Mouse (Mus musculus) CH12F3 (cell line): ENCODE results near the gene Olfr1451.
"Not testable (repeated sequence)": the region's sequence is repeated elsewhere in the genome, so short reads cannot be mapped to it uniquely, and the experiment has no call there.

Source experiments
- in situ Hi-C: fragments of 300-500 bp; cut with MboI; formaldehyde crosslinking; loops from 2 replicates; pipeline ENCODE4 v1.14.3; 2020; ENCODE audit warnings: low sequenced_read_pairs

Gene Olfr1451

DNA sequence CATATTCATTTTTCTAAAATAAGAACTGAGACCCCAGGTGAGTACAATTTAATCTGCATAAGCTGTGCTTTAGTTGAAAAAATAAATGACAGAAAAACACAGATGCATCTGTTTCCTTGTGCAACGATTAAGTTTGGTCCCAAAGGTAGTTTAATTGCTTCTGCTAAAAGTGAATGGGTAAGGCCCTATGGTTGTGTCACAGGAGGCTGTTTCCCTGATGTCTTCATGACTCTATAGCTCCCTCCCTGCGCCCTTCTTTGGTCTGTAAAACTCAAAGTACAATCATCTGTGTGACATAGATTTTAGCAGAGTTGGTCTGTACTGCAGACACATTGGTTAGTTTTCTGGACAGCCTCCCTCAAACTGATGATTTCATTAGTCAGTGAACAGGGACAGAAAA, at the start of gene Olfr1451:
Gene Olfr1451, plus strand, starts transcription at position 301 of the 400 bp plus-strand sequence.
- in situ Hi-C loops = no loop called here

DNA sequence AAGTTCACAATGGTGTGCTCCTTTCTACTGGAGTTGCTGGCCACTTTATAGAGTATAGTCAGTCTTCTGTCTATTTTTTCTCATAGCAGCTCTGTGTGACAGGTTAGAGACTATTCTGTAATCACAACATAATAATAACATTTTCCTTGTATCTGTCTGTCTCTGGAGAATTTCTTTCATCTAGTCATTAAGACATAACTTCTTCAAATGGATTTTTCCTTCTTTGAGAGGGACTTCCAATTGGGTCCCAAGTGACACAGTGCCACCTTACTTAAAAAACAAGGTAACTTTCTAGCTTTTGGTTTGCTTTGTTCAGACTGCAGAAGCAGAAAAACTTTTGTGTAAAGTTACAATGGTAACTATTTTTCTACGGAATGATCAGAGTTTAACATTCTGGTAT, 44.9 kb upstream of the Olfr1451 start, which contains the start of gene Olfr1450:
Gene Olfr1450, plus strand, starts transcription at position 301 of the 400 bp plus-strand sequence.
- in situ Hi-C loops = no loop called here

DNA sequence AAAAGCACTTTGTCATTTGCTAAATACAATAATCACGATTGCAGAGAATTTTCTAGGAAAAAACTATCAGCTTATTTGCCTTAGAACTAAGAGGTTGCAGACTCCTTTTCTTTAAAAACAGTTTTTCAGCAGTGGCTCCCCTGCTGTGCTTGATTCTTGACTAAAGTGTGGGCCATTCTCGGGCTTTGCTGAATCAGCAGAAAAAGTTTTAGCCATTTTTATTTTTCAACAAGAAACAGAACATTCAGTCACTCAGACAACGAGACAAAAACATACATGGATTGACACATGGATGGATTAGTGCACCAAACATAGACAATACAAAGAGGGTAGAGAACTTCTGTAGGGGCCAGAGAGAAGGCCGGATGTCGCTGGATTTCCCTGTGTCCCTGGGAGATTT, 24.7 kb upstream of the Olfr1451 start:
- in situ Hi-C loops = not testable (repeated sequence)

DNA sequence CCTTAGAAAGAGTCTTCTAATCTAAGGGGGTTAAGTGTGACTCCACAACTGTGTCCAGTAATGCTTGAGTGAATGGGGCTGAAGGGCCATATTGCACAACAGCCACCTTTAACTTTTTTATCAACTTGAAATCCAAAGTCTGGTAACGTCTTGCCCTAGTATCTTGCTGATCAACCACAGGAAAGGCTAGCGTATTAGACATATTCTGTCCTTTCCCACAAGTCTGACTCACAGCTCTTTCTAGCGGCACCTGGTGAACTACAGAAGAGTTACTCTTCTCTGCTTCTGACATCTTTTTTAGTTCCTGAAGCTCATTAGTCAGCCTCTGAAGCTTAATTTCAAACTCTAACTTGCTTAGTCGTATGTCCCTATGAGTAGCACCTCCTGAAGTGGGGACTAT, 2.5 kb upstream of the Olfr1451 start:
- in situ Hi-C loops = not testable (repeated sequence)

DNA sequence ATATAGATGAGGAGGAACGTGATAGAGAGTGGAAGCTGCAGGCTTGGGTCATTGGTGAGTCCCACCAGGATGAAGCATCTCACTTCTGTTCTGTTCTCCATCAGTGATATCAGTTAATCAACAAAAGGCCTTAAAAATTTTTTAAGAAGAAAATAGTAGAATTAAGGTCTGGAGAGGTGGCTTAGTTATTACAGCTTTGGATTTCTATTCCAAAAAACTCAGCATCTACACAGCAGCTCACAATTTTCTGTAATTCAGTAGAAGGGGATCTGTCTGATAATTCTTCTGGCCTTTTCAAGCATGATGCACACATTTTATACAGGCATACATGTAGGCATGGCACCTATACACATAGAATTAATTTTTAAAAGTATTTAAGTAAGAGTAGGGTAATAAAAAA, 33.4 kb downstream of the Olfr1451 start, which contains the start of gene Olfr1453:
Gene Olfr1453, minus strand, starts transcription at position 101 of the 400 bp plus-strand sequence.
- in situ Hi-C loops = no loop called here
